Mouse (Mus musculus): ENCODE results near the gene Hcrt. TPM values are rescaled to one million over a fixed set of nuclear protein-coding genes. Genes with fewer than 3 reads are reported as not detected.

Hcrt gene
- polyA plus RNA-seq, 1 experiment from 2014 or later: not detected

GRCm38 (mm10) chr11:100759611-100760233 lies 3.0 kb downstream of the Hcrt start, which contains the start of gene Kcnh4:
Kcnh4 (minus strand) TSS chr11:100759942.
- DNase-seq (ENCODE audit: low spot score): no peak
- H3K36me3 ChIP-seq: no peaks in the 10 kb centered on the region
- peak within 1 kb of the TSS; percentile 47 for H3K4me3 ChIP-seq
- H3K27me3 ChIP-seq (ENCODE audit: insufficient read depth, poor library complexity, severe bottlenecking): peaks cover 82% of the 10 kb centered on the region
- H3K4me1 ChIP-seq: peaks cover 26% of the 10 kb centered on the region
- no peaks in the 10 kb centered on the region for H3K9me3 ChIP-seq
- no peak within 1 kb of the TSS for H3K27ac ChIP-seq
- 2% methylated on average over 40 of the region's 51 CpGs for WGBS

GRCm38 (mm10) chr11:100758707-100759610 lies 3.8 kb downstream of the Hcrt start:
- Histone ChIP-seq H3K27me3 (ENCODE audit: insufficient read depth, poor library complexity, severe bottlenecking) (peaks cover 90% of the 10 kb centered on the region), H3K9me3 (no peaks in the 10 kb centered on the region), H3K4me1 (peaks cover 26% of the 10 kb centered on the region), H3K4me3 (peak overlapping the region; percentile 47), H3K27ac (no peak overlapping the region), H3K36me3 (no peaks in the 10 kb centered on the region)
- 3% methylated on average over 35 of the region's 35 CpGs for WGBS
- DNase-seq (ENCODE audit: low spot score): no peak

GRCm38 (mm10) chr11:100757566-100757965 lies 5.2 kb downstream of the Hcrt start:
- WGBS: 81% methylated on average over 12 of the region's 12 CpGs

GRCm38 (mm10) chr11:100756476-100756875 lies 6.3 kb downstream of the Hcrt start:
- Histone ChIP-seq H3K4me1 (peaks cover 20% of the 10 kb centered on the region), H3K36me3 (no peaks in the 10 kb centered on the region), H3K4me3 (no peak overlapping the region), H3K27me3 (ENCODE audit: insufficient read depth, poor library complexity, severe bottlenecking) (peaks cover 96% of the 10 kb centered on the region), H3K9me3 (no peaks in the 10 kb centered on the region), H3K27ac (no peak overlapping the region)
- no peak for DNase-seq (ENCODE audit: low spot score)
- WGBS: 55% methylated on average over 6 of the region's 6 CpGs

More at GRCm38 (mm10) chr11:100757566-100757965, 5.2 kb downstream of the Hcrt start:
- Histone ChIP-seq H3K27me3 (ENCODE audit: insufficient read depth, poor library complexity, severe bottlenecking) (peaks cover 95% of the 10 kb centered on the region), H3K4me1 (peaks cover 26% of the 10 kb centered on the region), H3K27ac (no peak overlapping the region), H3K36me3 (no peaks in the 10 kb centered on the region), H3K4me3 (no peak overlapping the region), H3K9me3 (no peaks in the 10 kb centered on the region)
- DNase-seq (ENCODE audit: low spot score): no peak

GRCm38 (mm10) chr11:100754693-100755057 lies 8.1 kb downstream of the Hcrt start:
- 89% methylated on average over 3 of the region's 3 CpGs for WGBS

GRCm38 (mm10) chr11:100754021-100754692 lies 8.6 kb downstream of the Hcrt start:
- no peak for DNase-seq (ENCODE audit: low spot score)
- Histone ChIP-seq H3K36me3 (no peaks in the 10 kb centered on the region), H3K4me3 (no peak overlapping the region), H3K27ac (no peak overlapping the region), H3K9me3 (no peaks in the 10 kb centered on the region), H3K27me3 (ENCODE audit: insufficient read depth, poor library complexity, severe bottlenecking) (peaks cover 96% of the 10 kb centered on the region), H3K4me1 (peaks cover 6% of the 10 kb centered on the region)
- WGBS: 77% methylated on average over 12 of the region's 12 CpGs

More at GRCm38 (mm10) chr11:100754693-100755057, 8.1 kb downstream of the Hcrt start:
- DNase-seq (ENCODE audit: low spot score): no peak
- no peak overlapping the region for H3K27ac ChIP-seq
- H3K9me3 ChIP-seq: no peaks in the 10 kb centered on the region
- no peaks in the 10 kb centered on the region for H3K36me3 ChIP-seq
- H3K4me1 ChIP-seq: peaks cover 11% of the 10 kb centered on the region
- no peak overlapping the region for H3K4me3 ChIP-seq
- peaks cover 96% of the 10 kb centered on the region for H3K27me3 ChIP-seq (ENCODE audit: insufficient read depth, poor library complexity, severe bottlenecking)

- Histone ChIP-seq H3K27me3 (ENCODE audit: insufficient read depth, poor library complexity, severe bottlenecking) (peaks cover 98% of the 10 kb centered on the region), H3K9me3 (no peaks in the 10 kb centered on the region), H3K4me3 (no peak overlapping the region), H3K27ac (no peak overlapping the region), H3K4me1 (no peaks in the 10 kb centered on the region), H3K36me3 (no peaks in the 10 kb centered on the region)
- no peak for DNase-seq (ENCODE audit: low spot score)
- 36% methylated on average over 10 of the region's 10 CpGs for WGBS
Observed at GRCm38 (mm10) chr11:100752294-100752693, 10.4 kb downstream of the Hcrt start.

GRCm38 (mm10) chr11:100750127-100750526 lies 12.6 kb downstream of the Hcrt start:
- Histone ChIP-seq H3K27ac (no peak overlapping the region), H3K4me1 (peaks cover 8% of the 10 kb centered on the region; the same call in 1 of the 2 replicates), H3K36me3 (no peaks in the 10 kb centered on the region), H3K9me3 (no peaks in the 10 kb centered on the region), H3K4me3 (no peak overlapping the region), H3K27me3 (ENCODE audit: insufficient read depth, poor library complexity, severe bottlenecking) (peaks cover 100% of the 10 kb centered on the region)
- DNase-seq (ENCODE audit: low spot score): no peak
- 80% methylated on average over 16 of the region's 16 CpGs for WGBS

GRCm38 (mm10) chr11:100749469-100749868 lies 13.3 kb downstream of the Hcrt start:
- DNase-seq (ENCODE audit: low spot score): no peak
- Histone ChIP-seq H3K4me1 (peaks cover 8% of the 10 kb centered on the region; the same call in 1 of the 2 replicates), H3K9me3 (no peaks in the 10 kb centered on the region), H3K36me3 (no peaks in the 10 kb centered on the region), H3K4me3 (no peak overlapping the region; the same call in 1 of the 2 replicates), H3K27ac (no peak overlapping the region), H3K27me3 (ENCODE audit: insufficient read depth, poor library complexity, severe bottlenecking) (peaks cover 94% of the 10 kb centered on the region)
- WGBS: 25% methylated on average over 25 of the region's 25 CpGs

- Histone ChIP-seq H3K27me3 (ENCODE audit: insufficient read depth, poor library complexity, severe bottlenecking) (peaks cover 90% of the 10 kb centered on the region), H3K4me1 (peaks cover 8% of the 10 kb centered on the region; the same call in 1 of the 2 replicates), H3K4me3 (no peak overlapping the region), H3K27ac (no peak overlapping the region), H3K36me3 (no peaks in the 10 kb centered on the region), H3K9me3 (no peaks in the 10 kb centered on the region)
- 68% methylated on average over 4 of the region's 4 CpGs for WGBS
- no peak for DNase-seq (ENCODE audit: low spot score)
Observed at GRCm38 (mm10) chr11:100748620-100749019, 14.1 kb downstream of the Hcrt start.

- H3K4me3 ChIP-seq: no peak overlapping the region
- H3K4me1 ChIP-seq: peaks cover 8% of the 10 kb centered on the region; the same call in 1 of the 2 replicates
- peaks cover 80% of the 10 kb centered on the region for H3K27me3 ChIP-seq (ENCODE audit: insufficient read depth, poor library complexity, severe bottlenecking)
- DNase-seq (ENCODE audit: low spot score): no peak
- H3K27ac ChIP-seq: no peak overlapping the region
- WGBS: 69% methylated on average over 5 of the region's 5 CpGs
- H3K36me3 ChIP-seq: no peaks in the 10 kb centered on the region
- no peaks in the 10 kb centered on the region for H3K9me3 ChIP-seq
Observed at GRCm38 (mm10) chr11:100747114-100747513, 15.6 kb downstream of the Hcrt start.

- no peak for DNase-seq (ENCODE audit: low spot score)
- H3K4me3 ChIP-seq: no peak overlapping the region
- peaks cover 76% of the 10 kb centered on the region for H3K27me3 ChIP-seq (ENCODE audit: insufficient read depth, poor library complexity, severe bottlenecking)
- no peaks in the 10 kb centered on the region for H3K9me3 ChIP-seq
- peaks cover 8% of the 10 kb centered on the region; the same call in 1 of the 2 replicates for H3K4me1 ChIP-seq
- H3K36me3 ChIP-seq: no peaks in the 10 kb centered on the region
- H3K27ac ChIP-seq: no peak overlapping the region
- WGBS: 77% methylated on average over 10 of the region's 10 CpGs
Observed at GRCm38 (mm10) chr11:100746546-100746945, 16.2 kb downstream of the Hcrt start.

Data from heart, embryonic 10.5 days (tissue).